Comparison of ENCODE assay signal across 8 mouse cellular contexts in genomic region chr7:45896517-45897257, GRCm38 (mm10). TPM values are rescaled to one million over a fixed set of nuclear protein-coding genes. Genes with fewer than 3 reads are reported as not detected.
DNase-seq lines count a peak whose midpoint lies in the region; ATAC-seq lines count a peak whose summit lies in the region.

Gene Syngr4 (minus strand): TSS chr7:45896714.
Gene Tmem143 (plus strand): TSS chr7:45896941.

- H3K4me1 ChIP-seq in forebrain, embryonic 14.5 days (ENCODE audit: control insufficient read depth, insufficient read depth, low read length) = peaks cover 9% of the 10 kb centered on the region
- peaks cover 15% of the 10 kb centered on the region for H3K4me1 ChIP-seq in neural tube, embryonic 15.5 days

- DNase-seq in ES-CJ7 (ENCODE audit: low read depth, low spot score) = peak; percentile 99
- DNase-seq in cerebellum, adult 11 months = peak; percentile 99
- DNase-seq in forebrain, embryonic 14.5 days (ENCODE audit: low spot score) = peak; percentile 100
- DNase-seq in heart, postnatal 14 days = peak; percentile 97
- DNase-seq in layer of hippocampus, adult 11-12 months (ENCODE audit: low spot score) = peak; percentile 97
- DNase-seq in lung, adult 18-20 months = peak; percentile 98
- DNase-seq in testis, postnatal 14 days (ENCODE audit: low spot score) = peak; percentile 98

- intact Hi-C loops in heart, postnatal 14 days (cut with DNase I) = loop anchor here (2.0 kb wide), 2 partner anchors 24 kb away; partner anchors contain the start of genes Emp3 and Kdelr1

- no peaks in the 10 kb centered on the region for H3K36me3 ChIP-seq in forebrain, embryonic 14.5 days (ENCODE audit: control insufficient read depth, insufficient read depth, low read length)
- H3K36me3 ChIP-seq in neural tube, embryonic 15.5 days = no peaks in the 10 kb centered on the region

- peak; percentile 92 for ATAC-seq in forebrain, embryonic 14.5 days
- peak; percentile 93 for ATAC-seq in neural tube, embryonic 15.5 days (ENCODE audit: low FRiP score)

- peak within 1 kb of the TSS; percentile 30; the same call in 1 of the 2 replicates for H3K27ac ChIP-seq in forebrain, embryonic 14.5 days (ENCODE audit: low read depth, low read length)
- H3K27ac ChIP-seq in neural tube, embryonic 15.5 days (replicated peaks) = peak within 1 kb of the TSS; percentile 84

- H3K9me3 ChIP-seq in forebrain, embryonic 14.5 days (replicated peaks; ENCODE audit: control insufficient read depth, low read length) = no peaks in the 10 kb centered on the region
- no peaks in the 10 kb centered on the region for H3K9me3 ChIP-seq in neural tube, embryonic 15.5 days (replicated peaks)

- peak within 1 kb of the TSS; percentile 91 for H3K4me2 ChIP-seq in forebrain, embryonic 14.5 days (ENCODE audit: low read length)
- peak within 1 kb of the TSS; percentile 92 for H3K4me2 ChIP-seq in neural tube, embryonic 15.5 days

- WGBS in forebrain, embryonic 14.5 days = 1% methylated on average over 40 of the region's 40 CpGs
- under 1% methylated on average over 40 of the region's 40 CpGs for whole genome bisulfite sequencing in neural tube, embryonic 15.5 days

- H3K4me3 ChIP-seq in forebrain, embryonic 14.5 days (ENCODE audit: low read depth, low read length) = peak within 1 kb of the TSS; percentile 47
- peak within 1 kb of the TSS; percentile 56 for H3K4me3 ChIP-seq in neural tube, embryonic 15.5 days (replicated peaks)

- no peaks in the 10 kb centered on the region for H3K27me3 ChIP-seq in forebrain, embryonic 14.5 days (replicated peaks; ENCODE audit: control insufficient read depth, insufficient read depth, low read length)
- no peaks in the 10 kb centered on the region for H3K27me3 ChIP-seq in neural tube, embryonic 15.5 days (replicated peaks)

- H3K9ac ChIP-seq in forebrain, embryonic 14.5 days (ENCODE audit: low read length) = peak within 1 kb of the TSS; percentile 68
- peak within 1 kb of the TSS; percentile 64 for H3K9ac ChIP-seq in neural tube, embryonic 15.5 days (replicated peaks)

RNA-seq across cellular contexts. Expression of gene Syngr4, which starts in this region (rescaled TPM):
- polyA plus RNA-seq in forebrain, embryonic 14.5 days (2014; fragmentation: Nextera tagmentation; extraction: Ambion mirVana) = 0.51 and 0.55 TPM in 2 replicates
- not detected for total RNA-seq in heart, postnatal 14 days (2021)
- 0.37 and 0.52 TPM in 2 replicates for polyA plus RNA-seq in neural tube, embryonic 15.5 days (2015; fragmentation: Nextera tagmentation; extraction: Ambion mirVana)

RNA-seq across cellular contexts. Expression of gene Tmem143, which starts in this region (rescaled TPM):
- 5.1 and 6.2 TPM in 2 replicates for polyA plus RNA-seq in forebrain, embryonic 14.5 days (2014; fragmentation: Nextera tagmentation; extraction: Ambion mirVana)
- total RNA-seq in heart, postnatal 14 days (2021) = 10 to 100 TPM; 77.4 to 79.3 TPM
- polyA plus RNA-seq in neural tube, embryonic 15.5 days (2015; fragmentation: Nextera tagmentation; extraction: Ambion mirVana) = 7.5 and 7.8 TPM in 2 replicates

Comparison
In these comparisons a context has a peak if more than half of its experiments do, and no peak if none do; other contexts are left out.
1. Peak in every context shown above with its lines: DNase-seq, ATAC-seq, H3K4me3 ChIP-seq and H3K27ac ChIP-seq.